Mouse (Mus musculus) monocyte, adult 2 months (primary cell): ENCODE data around the gene Eya2.
A peak's percentile ranks its signal among the peaks of the same experiment; 100 is the strongest.

Source experiments
- DNase-seq, 2 experiments: peaks; one replicate each; pipeline ENCODE4 v3.0.0; 2022; ENCODE audit warnings: low spot score in 2 of 2, low read depth in 1 of 2

The Eya2 gene

DNA sequence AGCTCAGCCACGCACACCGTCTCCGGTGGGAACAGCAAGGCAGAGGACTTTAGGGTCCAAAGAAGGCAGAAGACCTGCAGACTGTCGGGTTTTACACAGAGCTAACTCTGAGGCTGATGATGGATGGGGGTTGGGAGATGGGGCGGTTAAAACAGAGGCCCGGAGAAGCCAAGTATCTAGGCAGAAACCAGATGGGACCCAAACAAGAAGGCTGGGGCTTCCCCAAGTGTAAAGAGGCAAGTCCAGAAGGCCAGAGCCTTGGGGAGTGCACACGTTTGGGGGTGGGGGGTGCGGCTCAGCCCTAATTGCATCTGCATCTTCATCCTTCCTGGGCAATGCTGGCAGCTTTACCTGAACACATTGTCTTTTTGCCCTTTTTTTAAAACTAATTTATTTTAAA is 218.1 kb downstream of the Eya2 start:
- no peak for DNase-seq

DNA sequence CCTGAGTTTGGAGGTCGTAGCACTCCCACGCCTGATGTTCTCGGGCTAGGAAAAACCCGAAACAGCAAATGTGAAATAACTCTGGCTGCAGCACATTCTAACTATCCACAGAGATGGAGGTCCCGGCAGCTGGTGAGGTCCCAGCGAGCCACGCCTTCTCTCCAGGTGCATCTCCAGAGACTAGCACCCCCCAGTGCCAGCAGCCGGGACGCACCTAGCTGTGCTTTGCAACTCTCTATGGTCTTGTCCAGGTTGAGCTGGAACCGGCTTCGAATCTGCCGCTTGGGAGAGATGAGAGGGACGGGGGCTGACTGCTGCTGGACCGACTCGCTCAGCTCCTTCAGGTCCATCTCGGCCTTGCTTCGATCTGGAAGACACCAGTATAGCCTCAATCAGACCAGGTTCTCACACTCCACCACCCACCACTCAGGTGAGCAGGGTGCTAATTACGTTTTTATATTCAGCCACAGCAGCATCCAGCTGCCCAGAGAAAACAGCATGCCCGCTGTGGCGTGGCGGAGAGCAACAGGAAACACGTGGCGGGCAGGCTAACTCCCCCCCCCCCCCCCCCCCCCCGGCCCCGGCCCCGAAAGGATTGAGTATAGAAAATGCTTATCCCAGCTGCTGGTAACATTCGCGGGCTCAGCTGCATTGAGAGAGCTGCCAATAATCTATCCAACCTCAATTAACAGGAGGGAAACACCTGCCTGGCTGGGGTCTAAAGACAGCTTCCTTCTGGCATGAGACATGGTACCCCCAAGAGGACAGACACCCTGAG is 220.5 kb downstream of the Eya2 start:
- DNase-seq: no peak

DNA sequence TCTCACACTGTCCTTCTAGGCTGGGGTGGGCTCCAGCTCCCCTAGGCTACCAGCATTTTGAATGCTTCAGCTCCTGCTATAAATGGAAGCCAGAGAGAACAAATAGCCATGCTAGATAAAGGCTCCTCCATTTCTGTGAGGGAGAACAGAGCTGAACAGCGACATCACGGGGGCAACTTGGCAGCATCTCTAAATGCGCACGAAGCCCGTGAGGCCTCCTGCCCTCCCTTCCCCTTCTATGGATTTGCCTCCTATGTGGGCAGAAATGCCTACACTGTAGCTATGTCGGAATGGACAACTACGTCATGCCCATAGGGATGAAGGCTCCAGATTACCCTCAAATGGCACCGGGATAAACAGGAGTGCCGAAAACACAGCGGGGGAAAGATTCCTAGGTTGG is 222.6 kb downstream of the Eya2 start:
- DNase-seq: no peak

- DNase-seq: no peak
Observed at GRCm38 (mm10) chr2:165818570-165818969, 223.7 kb downstream of the Eya2 start.

DNA sequence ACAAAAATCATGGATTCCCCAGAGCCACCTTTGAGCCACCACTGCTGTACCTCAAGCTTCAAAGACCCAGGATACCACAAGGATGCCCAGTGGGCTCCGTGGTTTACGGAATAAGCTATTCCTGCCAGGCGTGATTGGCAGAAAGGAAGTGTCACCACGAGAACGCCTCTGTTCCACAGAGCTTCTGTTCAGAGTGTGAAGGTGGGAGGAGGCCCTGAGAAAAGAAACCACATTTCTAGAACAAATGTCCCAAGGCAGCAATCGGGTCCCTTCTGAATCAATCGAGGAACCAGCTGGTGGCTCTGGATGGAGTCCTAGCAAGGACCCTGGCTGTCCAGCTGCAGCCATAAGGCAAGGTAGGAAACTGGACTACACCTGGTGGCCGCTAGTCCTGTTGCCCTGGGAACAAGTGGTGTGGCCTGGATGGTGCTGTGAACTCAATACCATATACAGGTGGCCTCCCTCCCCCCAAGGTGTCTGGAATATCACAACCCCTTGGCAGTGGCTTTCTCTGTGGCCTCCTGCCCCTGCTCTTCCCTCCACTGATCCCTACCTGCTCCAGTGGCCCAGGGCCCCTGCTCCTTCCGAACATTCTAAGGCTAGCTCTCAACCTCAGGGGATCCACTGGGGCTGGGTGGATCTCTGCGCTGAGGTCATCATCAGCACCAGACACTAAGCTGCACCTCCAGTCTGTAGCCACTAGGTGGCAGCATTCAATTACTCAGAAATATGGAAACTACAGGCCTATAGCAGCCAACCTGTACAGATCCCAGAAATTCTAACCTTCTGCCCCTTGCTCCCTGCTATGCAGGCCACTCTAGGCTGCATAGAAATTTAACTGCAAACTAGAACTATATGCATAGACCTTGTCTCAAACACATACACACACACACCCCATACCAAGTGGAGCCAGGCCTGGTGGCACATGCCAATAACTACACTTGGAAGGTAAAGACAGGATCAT is 224.4 kb downstream of the Eya2 start:
- peak in 1 of 2 experiments; percentile 40 for DNase-seq

- no peak for DNase-seq
Observed at GRCm38 (mm10) chr2:165820073-165820472, 225.2 kb downstream of the Eya2 start.

DNA sequence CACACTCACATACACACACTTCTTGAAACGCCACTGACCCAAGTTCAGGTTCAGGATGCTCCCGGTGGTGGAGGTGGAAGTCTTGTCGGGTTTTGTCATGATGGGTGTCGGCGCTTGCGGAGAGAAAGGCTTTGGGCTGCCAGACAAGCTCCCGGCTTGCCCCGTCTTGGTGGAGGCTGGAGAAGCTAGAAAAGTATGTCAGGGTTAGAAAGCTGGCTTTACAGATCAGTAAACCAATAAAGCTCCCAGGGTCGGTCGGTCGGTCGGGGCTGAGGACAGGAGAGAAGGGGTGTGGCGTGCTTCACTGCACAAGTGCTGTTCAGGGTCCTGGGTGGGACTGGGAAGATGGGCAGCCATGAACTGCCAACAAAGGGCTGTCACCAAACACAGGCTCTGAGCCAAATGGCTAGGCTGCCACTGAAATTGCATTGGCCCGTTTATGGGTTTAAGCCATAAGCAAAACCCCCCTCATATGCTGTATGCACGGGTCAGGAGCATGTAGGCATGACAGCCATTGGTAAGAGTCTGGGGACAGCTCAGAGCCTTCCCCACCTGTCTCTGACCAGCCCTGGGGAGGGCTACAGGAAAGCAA is 225.8 kb downstream of the Eya2 start:
- DNase-seq: no peak
